Mouse (Mus musculus): Measurements from ENCODE around the gene Vav3.

The Vav3 gene

GRCm38 (mm10) chr3:109692613-109693012 is 352.2 kb downstream of the Vav3 start:
- DNase-seq (ENCODE audit: low spot score in 2 of 2), result no peak

DNA sequence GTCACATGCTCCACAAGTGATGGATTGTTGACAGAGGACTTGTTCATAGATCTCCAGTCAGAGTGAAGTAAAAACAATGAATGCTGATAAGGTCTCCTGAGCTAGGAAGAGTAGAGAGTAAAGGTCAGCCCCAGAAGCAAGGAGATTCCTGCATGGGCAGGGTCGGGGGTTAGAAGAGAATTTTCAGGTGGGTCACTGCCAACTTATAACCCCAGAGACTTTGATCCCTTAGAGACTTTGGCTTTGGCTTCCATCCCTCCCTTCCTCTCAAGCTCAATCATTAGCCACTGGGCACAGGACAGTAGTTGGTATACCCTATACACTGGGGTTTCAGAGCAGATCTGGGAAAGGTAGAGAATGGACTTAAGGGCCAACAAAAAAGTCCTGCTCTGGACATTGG is 360.8 kb downstream of the Vav3 start:
- no peak for DNase-seq (ENCODE audit: low spot score in 2 of 2)

GRCm38 (mm10) chr3:109707786-109708460 is 367.5 kb downstream of the Vav3 start:
- DNase-seq (ENCODE audit: low spot score in 2 of 2), result no peak

- DNase-seq (ENCODE audit: low spot score in 2 of 2), result no peak
Observed at GRCm38 (mm10) chr3:109711751-109712150, 371.3 kb downstream of the Vav3 start.

DNA sequence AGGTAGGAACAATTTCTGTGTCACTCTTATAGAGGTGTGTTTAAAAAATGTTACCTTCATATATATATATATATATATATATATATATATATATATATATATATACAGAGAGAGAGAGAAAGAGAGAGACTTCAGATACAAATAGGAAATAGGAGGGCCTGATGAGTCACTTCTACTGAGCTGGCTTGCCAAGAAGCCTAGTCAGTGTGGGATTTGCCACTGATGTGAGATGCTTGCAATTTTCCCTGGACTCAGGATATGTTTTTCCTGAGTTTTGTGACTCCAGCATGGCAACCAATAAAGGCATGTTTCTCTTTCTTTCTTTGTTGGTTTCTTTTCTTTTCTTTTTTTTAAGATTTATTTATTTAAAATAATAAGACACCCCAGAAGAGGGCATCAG is 374.0 kb downstream of the Vav3 start:
- no peak for DNase-seq (ENCODE audit: low spot score in 2 of 2)

GRCm38 (mm10) chr3:109721753-109722152 is 381.3 kb downstream of the Vav3 start:
- DNase-seq (ENCODE audit: low spot score in 2 of 2), result no peak

GRCm38 (mm10) chr3:109726776-109727175 is 386.3 kb downstream of the Vav3 start:
- no peak for DNase-seq (ENCODE audit: low spot score in 2 of 2)

- no peak for DNase-seq (ENCODE audit: low spot score in 2 of 2)
Observed at GRCm38 (mm10) chr3:109731592-109732230, 391.3 kb downstream of the Vav3 start.

DNA sequence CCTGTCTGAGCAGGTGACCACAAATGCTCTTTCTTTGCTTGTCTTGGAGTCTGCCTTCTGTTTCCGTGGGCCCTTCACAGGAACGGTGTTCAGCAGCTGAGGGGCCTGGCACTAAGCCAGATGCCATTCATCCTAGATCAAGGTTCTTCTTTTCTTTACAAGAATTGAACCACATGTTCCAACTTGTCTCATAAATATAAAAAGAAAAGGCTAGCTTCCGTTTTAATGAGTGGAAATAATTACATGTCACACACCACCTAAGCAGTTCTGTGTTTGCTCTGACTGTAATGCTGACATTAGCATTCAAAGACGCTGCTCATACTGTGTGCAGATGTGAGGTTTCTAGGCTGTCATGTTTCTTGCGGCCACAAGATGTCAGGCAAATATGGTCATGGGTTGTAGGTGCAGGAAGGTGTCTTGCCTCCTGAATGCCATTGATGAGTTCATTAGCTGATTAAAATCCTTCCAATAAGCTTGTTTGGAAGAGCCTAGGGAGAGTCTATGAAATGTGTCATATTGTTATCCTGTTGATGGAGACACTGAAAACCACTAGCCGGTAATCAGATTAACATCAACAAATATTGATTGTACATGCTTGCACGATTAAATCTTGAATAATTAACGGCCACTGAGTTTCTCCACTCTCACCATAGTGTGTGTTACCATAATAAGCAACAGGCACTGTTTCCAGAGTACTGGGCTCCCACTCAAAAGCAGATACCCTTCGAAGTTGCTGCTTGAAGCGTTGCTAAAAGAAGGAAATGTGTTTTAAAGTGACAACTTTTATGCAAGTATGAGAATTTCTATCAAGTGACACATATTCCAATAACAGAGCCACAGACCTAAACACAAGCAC is 392.1 kb downstream of the Vav3 start:
- peak in 1 of 2 experiments; percentile 6 for DNase-seq (ENCODE audit: low spot score in 2 of 2)
